Mouse (Mus musculus): Measurements from ENCODE around the gene Abtb2. TPM values are rescaled to one million over a fixed set of nuclear protein-coding genes. Genes with fewer than 3 reads are reported as not detected.

Abtb2 gene
- polyA plus RNA-seq, 1 experiment from 2014 or later: 9.7 TPM

DNA sequence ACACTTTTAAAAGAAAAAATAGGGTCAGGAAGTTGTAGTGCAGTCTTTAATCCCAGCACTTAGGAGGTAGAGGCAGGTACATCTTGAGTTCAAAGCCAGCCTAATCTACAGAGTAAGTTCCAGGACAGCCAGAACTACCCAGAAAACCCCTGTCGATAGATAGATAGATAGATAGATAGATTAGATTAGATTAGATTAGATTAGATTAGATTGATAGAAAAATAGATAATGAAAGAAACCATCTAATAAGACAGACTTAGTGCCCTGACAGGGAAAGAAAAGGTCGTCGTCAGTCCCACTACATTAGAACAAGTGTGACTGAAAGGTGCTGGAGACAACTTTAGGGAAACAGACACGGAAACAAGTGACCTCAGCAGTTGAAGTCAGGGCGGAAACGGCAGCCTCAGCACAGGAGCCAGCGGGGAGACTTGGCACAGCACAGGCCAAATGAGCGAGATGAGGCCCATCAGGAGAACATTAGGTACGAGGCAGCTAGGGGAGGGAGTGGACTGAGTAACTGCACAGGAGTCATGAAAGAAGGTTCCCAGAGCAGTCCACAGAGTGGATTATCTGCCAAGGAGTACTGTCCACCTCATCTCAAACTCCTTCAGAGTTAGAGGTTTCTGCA, 189.5 kb downstream of the Abtb2 start:
- H3K4me1 ChIP-seq (ENCODE audit: control insufficient read depth, insufficient read depth, low read length): no peaks in the 10 kb centered on the region
- H3K4me2 ChIP-seq (ENCODE audit: low read depth, low read length): no peak overlapping the region
- peaks cover 10% of the 10 kb centered on the region for H3K36me3 ChIP-seq (replicated peaks; ENCODE audit: control insufficient read depth, insufficient read depth, low read depth, low read length)
- ATAC-seq (replicated peaks; ENCODE audit: insufficient number of reproducible peaks, low FRiP score, low TSS enrichment, low read depth) (no peak), DNase-seq (ENCODE audit: low spot score) (no peak)
- H3K27ac ChIP-seq (replicated peaks; ENCODE audit: low read depth, low read length): no peak overlapping the region
- H3K9me3 ChIP-seq (replicated peaks; ENCODE audit: control insufficient read depth, low read length): no peaks in the 10 kb centered on the region
- H3K27me3 ChIP-seq (ENCODE audit: control insufficient read depth, insufficient read depth, low read length): no peaks in the 10 kb centered on the region
- no peak overlapping the region for H3K9ac ChIP-seq (replicated peaks; ENCODE audit: low read length)
- no peak overlapping the region for H3K4me3 ChIP-seq (ENCODE audit: low read depth, low read length)
- WGBS: 90% methylated on average over 9 of the region's 9 CpGs

DNA sequence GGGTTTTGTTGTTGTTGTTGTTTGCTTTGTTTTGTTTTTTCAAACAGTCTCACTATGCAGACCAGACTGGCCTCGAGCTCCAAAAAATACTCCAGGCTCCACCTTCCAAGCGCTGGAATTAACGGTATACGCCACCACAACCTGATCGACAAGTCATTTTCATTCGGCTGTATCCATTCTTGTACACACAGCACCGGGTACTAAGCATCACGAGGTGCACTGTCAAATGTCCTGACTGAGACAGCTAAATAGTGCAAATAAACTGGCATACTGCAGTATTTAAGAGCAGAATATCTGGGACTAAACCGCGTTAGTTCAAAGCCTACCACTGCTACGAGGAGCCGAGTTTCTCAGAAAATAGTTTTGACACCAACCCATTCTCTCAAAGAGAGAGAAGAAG, 194.3 kb downstream of the Abtb2 start:
- Histone ChIP-seq H3K4me1 (ENCODE audit: control insufficient read depth, insufficient read depth, low read length) (no peaks in the 10 kb centered on the region), H3K36me3 (replicated peaks; ENCODE audit: control insufficient read depth, insufficient read depth, low read depth, low read length) (no peaks in the 10 kb centered on the region), H3K4me2 (ENCODE audit: low read depth, low read length) (peak overlapping the region; percentile 82), H3K27me3 (ENCODE audit: control insufficient read depth, insufficient read depth, low read length) (no peaks in the 10 kb centered on the region), H3K9ac (replicated peaks; ENCODE audit: low read length) (peak overlapping the region; percentile 70), H3K4me3 (ENCODE audit: low read depth, low read length) (peak overlapping the region; percentile 77), H3K27ac (replicated peaks; ENCODE audit: low read depth, low read length) (peak overlapping the region; percentile 67; the same call in 1 of the 2 replicates), H3K9me3 (replicated peaks; ENCODE audit: control insufficient read depth, low read length) (no peaks in the 10 kb centered on the region)
- no peak for DNase-seq (ENCODE audit: low spot score)
- WGBS: under 1% methylated on average over 12 of the region's 12 CpGs
- 0 out of 2 replicates have a peak, but pooled peaks have one; percentile 12 for ATAC-seq (replicated peaks; ENCODE audit: insufficient number of reproducible peaks, low FRiP score, low TSS enrichment, low read depth)

DNA sequence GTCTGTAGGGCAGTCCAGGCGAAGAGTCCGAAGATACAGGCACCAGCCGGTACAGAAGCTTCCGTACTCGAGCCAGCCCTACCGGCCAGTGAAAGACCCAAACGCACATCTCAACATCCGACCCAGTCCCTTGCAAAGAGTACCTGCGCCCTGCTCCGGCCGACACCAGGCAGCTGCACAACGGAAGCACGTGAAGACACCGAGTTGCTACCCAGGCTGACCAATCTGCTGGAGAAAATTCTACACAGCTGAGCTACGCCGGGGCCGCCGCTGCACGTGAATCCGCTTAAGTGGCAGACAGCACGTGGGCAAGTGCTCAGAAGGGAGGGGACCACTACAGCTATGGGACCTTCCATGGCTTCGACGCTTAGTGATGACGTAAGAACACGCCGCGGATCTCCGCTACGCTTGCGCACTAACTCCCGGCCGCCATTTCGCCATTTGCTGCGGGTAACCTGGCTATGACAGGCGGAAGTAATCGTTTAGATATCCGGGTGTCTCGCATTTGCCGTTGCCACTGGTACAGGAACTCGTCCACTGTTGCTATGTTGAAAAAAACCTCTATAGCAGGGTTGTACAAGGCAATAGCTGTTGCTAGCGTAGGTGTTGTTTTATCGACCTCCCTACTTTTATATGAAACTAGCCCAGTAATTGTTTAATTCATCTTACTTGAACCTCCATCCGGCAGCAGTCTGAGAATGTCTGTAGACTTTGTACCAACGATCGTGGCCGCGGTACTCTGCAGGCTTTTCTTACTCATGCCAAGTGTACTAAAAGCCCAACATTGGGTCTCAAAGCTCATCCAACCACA, 195.0 kb downstream of the Abtb2 start, which contains the start of gene Nat10:
Nat10 (minus strand) TSS at position 365 of the 811 bp plus-strand sequence.
- WGBS: under 1% methylated on average over 47 of the region's 47 CpGs
- Histone ChIP-seq H3K9me3 (replicated peaks; ENCODE audit: control insufficient read depth, low read length) (no peaks in the 10 kb centered on the region), H3K9ac (replicated peaks; ENCODE audit: low read length) (peak within 1 kb of the TSS; percentile 70), H3K4me3 (ENCODE audit: low read depth, low read length) (peak within 1 kb of the TSS; percentile 77), H3K27ac (replicated peaks; ENCODE audit: low read depth, low read length) (peak within 1 kb of the TSS; percentile 67; the same call in 1 of the 2 replicates), H3K4me2 (ENCODE audit: low read depth, low read length) (peak within 1 kb of the TSS; percentile 82), H3K27me3 (ENCODE audit: control insufficient read depth, insufficient read depth, low read length) (no peaks in the 10 kb centered on the region), H3K4me1 (ENCODE audit: control insufficient read depth, insufficient read depth, low read length) (no peaks in the 10 kb centered on the region), H3K36me3 (replicated peaks; ENCODE audit: control insufficient read depth, insufficient read depth, low read depth, low read length) (peaks cover 2% of the 10 kb centered on the region; the same call in 1 of the 2 replicates)
- ATAC-seq (replicated peaks; ENCODE audit: insufficient number of reproducible peaks, low FRiP score, low TSS enrichment, low read depth) (peak; percentile 94), DNase-seq (ENCODE audit: low spot score) (peak; percentile 99)

DNA sequence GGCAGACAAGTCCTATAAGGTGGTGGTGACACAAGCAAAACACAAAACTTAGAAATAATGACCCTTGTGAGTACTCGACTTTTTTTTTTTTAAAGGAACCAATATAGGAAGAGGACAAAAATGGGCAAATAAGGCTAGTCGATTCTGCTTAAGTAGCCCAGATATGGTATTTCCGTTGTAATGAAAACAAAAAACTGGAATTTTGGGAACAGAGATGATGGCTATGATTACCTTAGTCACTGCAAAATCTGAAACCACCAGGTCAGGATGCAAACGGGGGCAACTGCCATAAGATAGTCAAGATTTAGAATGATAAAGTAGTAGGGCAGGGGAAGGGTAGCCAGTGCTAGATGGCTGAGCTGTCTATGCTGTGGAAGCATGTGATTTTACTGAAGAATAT, 195.9 kb downstream of the Abtb2 start:
- ATAC-seq (replicated peaks; ENCODE audit: insufficient number of reproducible peaks, low FRiP score, low TSS enrichment, low read depth): no peak
- Histone ChIP-seq H3K4me3 (ENCODE audit: low read depth, low read length) (no peak overlapping the region), H3K4me2 (ENCODE audit: low read depth, low read length) (no peak overlapping the region), H3K36me3 (replicated peaks; ENCODE audit: control insufficient read depth, insufficient read depth, low read depth, low read length) (peaks cover 9% of the 10 kb centered on the region), H3K27me3 (ENCODE audit: control insufficient read depth, insufficient read depth, low read length) (no peaks in the 10 kb centered on the region), H3K4me1 (ENCODE audit: control insufficient read depth, insufficient read depth, low read length) (no peaks in the 10 kb centered on the region), H3K9me3 (replicated peaks; ENCODE audit: control insufficient read depth, low read length) (no peaks in the 10 kb centered on the region), H3K9ac (replicated peaks; ENCODE audit: low read length) (no peak overlapping the region), H3K27ac (replicated peaks; ENCODE audit: low read depth, low read length) (no peak overlapping the region)
- DNase-seq (ENCODE audit: low spot score): no peak
- 35% methylated on average over 4 of the region's 4 CpGs for WGBS

DNA sequence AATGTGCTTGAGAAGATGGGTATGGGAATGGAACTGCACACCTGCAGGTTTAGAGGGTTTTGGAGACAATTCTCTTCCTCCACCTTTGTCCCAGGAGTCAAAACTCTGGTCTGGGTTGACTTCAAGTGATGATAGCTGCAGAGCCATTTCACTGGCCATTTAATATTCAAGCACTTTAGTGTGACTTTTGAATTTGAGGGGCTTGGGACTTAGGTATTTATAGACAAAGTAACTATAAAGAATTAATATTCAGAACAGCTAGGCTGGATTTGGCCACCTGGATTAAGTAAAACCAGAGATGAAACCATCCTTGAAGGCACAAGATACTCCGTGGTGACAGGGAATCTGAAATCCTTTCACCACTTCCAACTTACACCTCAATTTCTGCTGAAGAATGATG, 196.4 kb downstream of the Abtb2 start:
- Histone ChIP-seq H3K9me3 (replicated peaks; ENCODE audit: control insufficient read depth, low read length) (no peaks in the 10 kb centered on the region), H3K4me2 (ENCODE audit: low read depth, low read length) (no peak overlapping the region), H3K27me3 (ENCODE audit: control insufficient read depth, insufficient read depth, low read length) (no peaks in the 10 kb centered on the region), H3K36me3 (replicated peaks; ENCODE audit: control insufficient read depth, insufficient read depth, low read depth, low read length) (peaks cover 9% of the 10 kb centered on the region), H3K4me3 (ENCODE audit: low read depth, low read length) (no peak overlapping the region), H3K4me1 (ENCODE audit: control insufficient read depth, insufficient read depth, low read length) (no peaks in the 10 kb centered on the region), H3K9ac (replicated peaks; ENCODE audit: low read length) (no peak overlapping the region), H3K27ac (replicated peaks; ENCODE audit: low read depth, low read length) (no peak overlapping the region)
- WGBS: 56% methylated on average over 1 of the region's 1 CpGs
- DNase-seq (ENCODE audit: low spot score): no peak
- no peak for ATAC-seq (replicated peaks; ENCODE audit: insufficient number of reproducible peaks, low FRiP score, low TSS enrichment, low read depth)

Other genes with a start within 250 kb of the Abtb2 start
- gene Elf5, start 154.6 kb upstream of the Abtb2 start, polyA plus RNA-seq (2014; fragmentation: Nextera tagmentation; extraction: Ambion mirVana): 0.50 and 0.75 TPM in 2 replicates
- gene Cat, start 81.2 kb upstream of the Abtb2 start, polyA plus RNA-seq (2014; fragmentation: Nextera tagmentation; extraction: Ambion mirVana): 116 and 127 TPM in 2 replicates
- 20.8 and 23.9 TPM in 2 replicates for gene Nat10, start 195.0 kb downstream of the Abtb2 start, polyA plus RNA-seq (2014; fragmentation: Nextera tagmentation; extraction: Ambion mirVana)
- 622 and 665 TPM in 2 replicates for gene Caprin1, start 231.3 kb downstream of the Abtb2 start, polyA plus RNA-seq (2014; fragmentation: Nextera tagmentation; extraction: Ambion mirVana)

Measured in embryonic facial prominence, embryonic 11.5 days (tissue).